Mouse (Mus musculus): ENCODE data around the gene Spaar. TPM values are rescaled to one million over a fixed set of nuclear protein-coding genes. Genes with fewer than 3 reads are reported as not detected.

The Spaar gene
- total and polyA plus RNA-seq, 2 experiments from 2014 or later = 0.25 to 0.29 TPM

DNA sequence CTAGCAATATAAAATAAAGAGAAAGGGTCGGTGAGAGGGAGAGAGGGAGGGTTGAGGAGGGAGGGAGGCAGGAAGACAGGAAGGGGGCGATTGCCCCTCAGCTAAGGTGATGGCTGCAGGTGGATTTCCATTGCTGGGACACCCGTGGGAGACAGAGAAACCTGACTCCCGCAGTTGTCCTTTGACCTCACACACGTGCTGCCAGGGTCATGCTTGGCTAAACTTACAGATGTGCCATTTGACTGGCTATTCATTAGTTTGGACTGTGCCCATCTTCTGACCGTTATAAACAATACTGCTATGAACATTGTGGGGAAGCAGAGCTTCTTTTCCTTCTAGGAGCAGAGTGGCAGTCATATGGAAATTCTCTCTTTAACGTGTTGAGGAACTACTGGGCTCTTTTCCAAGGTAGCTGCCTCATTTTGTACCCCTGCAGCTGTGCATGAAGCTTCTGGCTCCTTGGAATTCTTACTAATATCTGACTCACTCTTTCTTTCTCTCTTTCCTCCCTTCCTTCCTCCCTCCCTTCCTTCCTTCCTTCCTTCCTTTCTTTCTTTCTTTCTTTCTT, 16.1 kb upstream of the Spaar start:
- Histone ChIP-seq H3K4me1 (ENCODE audit: insufficient read depth) (no peaks in the 10 kb centered on the region), H3K9ac (no peak overlapping the region), H3K27me3 (ENCODE audit: insufficient read depth, low read length) (no peaks in the 10 kb centered on the region), H3K9me3 (ENCODE audit: low read length) (no peaks in the 10 kb centered on the region), H3K4me3 (ENCODE audit: low read depth, low read length) (no peak overlapping the region), H3K4me2 (ENCODE audit: low read depth) (no peak overlapping the region), H3K27ac (ENCODE audit: low read depth, low read length) (no peak overlapping the region), H3K36me3 (ENCODE audit: insufficient read depth) (no peaks in the 10 kb centered on the region)
- no peak for TF ChIP-seq CTCF (IDR thresholded peaks at IDR 0.05; ENCODE audit: low read depth)
- ATAC-seq (no peak), DNase-seq (no peak)
- WGBS = 30% methylated on average over 7 of the region's 7 CpGs

DNA sequence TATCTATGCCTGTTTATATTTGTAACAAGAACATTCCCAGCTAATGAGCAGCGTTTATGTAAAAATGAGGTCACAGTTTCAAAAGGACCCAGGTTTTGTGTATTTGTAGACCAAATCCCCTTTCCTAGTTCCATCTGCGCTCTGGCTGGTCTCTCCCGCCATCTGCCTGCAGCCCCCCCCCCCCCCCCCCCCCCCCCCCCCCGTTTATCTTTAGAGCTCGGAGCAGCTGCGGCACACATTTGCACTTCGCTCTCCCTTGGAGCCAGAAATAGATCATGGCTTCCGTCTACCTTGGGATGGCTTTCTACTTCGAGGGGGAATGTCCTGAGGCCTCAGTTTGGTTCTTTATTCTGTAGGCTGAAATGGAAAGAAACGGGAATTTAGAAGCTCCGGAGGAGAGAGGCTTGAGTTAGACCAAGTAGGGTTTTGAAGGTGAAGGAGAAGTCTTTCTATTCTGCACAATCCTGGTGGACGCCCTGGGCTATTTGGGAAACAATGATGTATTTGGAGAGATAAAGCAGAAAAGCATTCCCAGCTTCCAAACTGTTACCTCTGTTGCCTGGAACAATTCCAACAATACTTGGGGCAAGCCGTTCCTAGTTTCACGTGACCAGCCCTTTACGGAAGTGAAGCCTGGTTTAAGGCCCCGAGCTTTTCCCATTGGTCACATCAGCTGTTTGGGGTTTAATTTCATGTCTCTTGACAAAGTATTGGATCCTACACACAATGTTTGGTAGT, 9.2 kb upstream of the Spaar start:
- Histone ChIP-seq H3K9me3 (ENCODE audit: low read length) (no peaks in the 10 kb centered on the region), H3K4me1 (ENCODE audit: insufficient read depth) (no peaks in the 10 kb centered on the region), H3K9ac (no peak overlapping the region), H3K4me3 (ENCODE audit: low read depth, low read length) (no peak overlapping the region), H3K27me3 (ENCODE audit: insufficient read depth, low read length) (no peaks in the 10 kb centered on the region), H3K27ac (ENCODE audit: low read depth, low read length) (peak overlapping the region; percentile 45; the same call in 1 of the 2 replicates), H3K36me3 (ENCODE audit: insufficient read depth) (no peaks in the 10 kb centered on the region), H3K4me2 (ENCODE audit: low read depth) (no peak overlapping the region)
- peak; percentile 82 for ATAC-seq
- WGBS = 33% methylated on average over 15 of the region's 16 CpGs
- peak; percentile 46 for DNase-seq
- no peak for TF ChIP-seq CTCF (IDR thresholded peaks at IDR 0.05; ENCODE audit: low read depth)

DNA sequence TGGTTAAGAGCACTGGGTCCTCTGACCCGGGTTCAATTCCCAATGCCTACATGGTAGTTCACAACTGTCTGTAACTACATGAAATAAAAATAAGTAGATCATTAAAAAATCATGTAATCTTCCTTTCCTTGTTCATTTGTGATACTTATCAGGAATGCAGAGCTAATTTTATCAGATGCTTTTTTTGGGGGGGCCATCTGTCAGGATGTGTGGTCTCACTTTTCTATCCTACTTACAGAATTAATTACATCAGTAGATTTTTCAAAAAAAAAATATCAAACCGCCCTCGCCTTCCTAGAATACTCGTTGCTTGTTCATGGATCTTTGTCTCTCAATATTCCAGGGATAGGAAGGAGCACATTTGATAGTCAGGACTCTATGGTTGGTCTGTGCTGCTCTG, 7.6 kb upstream of the Spaar start:
- Histone ChIP-seq H3K4me1 (ENCODE audit: insufficient read depth) (no peaks in the 10 kb centered on the region), H3K4me2 (ENCODE audit: low read depth) (no peak overlapping the region), H3K9ac (no peak overlapping the region), H3K4me3 (ENCODE audit: low read depth, low read length) (no peak overlapping the region), H3K36me3 (ENCODE audit: insufficient read depth) (no peaks in the 10 kb centered on the region), H3K9me3 (ENCODE audit: low read length) (no peaks in the 10 kb centered on the region), H3K27me3 (ENCODE audit: insufficient read depth, low read length) (no peaks in the 10 kb centered on the region), H3K27ac (ENCODE audit: low read depth, low read length) (peak overlapping the region; percentile 54; the same call in 1 of the 2 replicates)
- WGBS = 73% methylated on average over 4 of the region's 4 CpGs
- no peak for ATAC-seq
- DNase-seq = no peak
- TF ChIP-seq CTCF (IDR thresholded peaks at IDR 0.05; ENCODE audit: low read depth) = no peak

DNA sequence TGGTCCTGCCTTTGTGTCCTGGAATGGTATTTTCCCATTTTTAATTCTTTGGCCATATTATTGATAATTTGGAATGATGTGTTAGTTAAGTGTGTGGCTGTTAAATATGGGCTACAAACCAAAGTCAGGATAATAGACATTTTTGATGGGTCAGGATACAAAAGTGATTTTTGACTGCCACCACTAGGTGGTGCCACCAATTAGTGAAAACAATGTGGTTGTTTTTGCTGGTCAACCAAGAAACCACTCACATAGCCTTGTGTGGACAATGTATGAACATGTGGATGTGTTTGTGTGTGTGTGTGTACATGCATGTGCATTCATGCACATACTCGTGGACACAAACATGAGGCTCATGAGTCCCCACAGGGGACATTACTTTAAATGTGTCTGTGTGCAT, 5.1 kb upstream of the Spaar start:
- H3K4me3 ChIP-seq (ENCODE audit: low read depth, low read length) = no peak overlapping the region
- TF ChIP-seq CTCF (IDR thresholded peaks at IDR 0.05; ENCODE audit: low read depth) = peak; percentile 67
- WGBS = 52% methylated on average over 1 of the region's 1 CpGs
- H3K27me3 ChIP-seq (ENCODE audit: insufficient read depth, low read length) = no peaks in the 10 kb centered on the region
- no peak overlapping the region for H3K9ac ChIP-seq
- H3K27ac ChIP-seq (ENCODE audit: low read depth, low read length) = no peak overlapping the region
- no peaks in the 10 kb centered on the region for H3K36me3 ChIP-seq (ENCODE audit: insufficient read depth)
- no peak overlapping the region for H3K4me2 ChIP-seq (ENCODE audit: low read depth)
- DNase-seq = no peak
- no peak for ATAC-seq
- H3K4me1 ChIP-seq (ENCODE audit: insufficient read depth) = no peaks in the 10 kb centered on the region
- no peaks in the 10 kb centered on the region for H3K9me3 ChIP-seq (ENCODE audit: low read length)

DNA sequence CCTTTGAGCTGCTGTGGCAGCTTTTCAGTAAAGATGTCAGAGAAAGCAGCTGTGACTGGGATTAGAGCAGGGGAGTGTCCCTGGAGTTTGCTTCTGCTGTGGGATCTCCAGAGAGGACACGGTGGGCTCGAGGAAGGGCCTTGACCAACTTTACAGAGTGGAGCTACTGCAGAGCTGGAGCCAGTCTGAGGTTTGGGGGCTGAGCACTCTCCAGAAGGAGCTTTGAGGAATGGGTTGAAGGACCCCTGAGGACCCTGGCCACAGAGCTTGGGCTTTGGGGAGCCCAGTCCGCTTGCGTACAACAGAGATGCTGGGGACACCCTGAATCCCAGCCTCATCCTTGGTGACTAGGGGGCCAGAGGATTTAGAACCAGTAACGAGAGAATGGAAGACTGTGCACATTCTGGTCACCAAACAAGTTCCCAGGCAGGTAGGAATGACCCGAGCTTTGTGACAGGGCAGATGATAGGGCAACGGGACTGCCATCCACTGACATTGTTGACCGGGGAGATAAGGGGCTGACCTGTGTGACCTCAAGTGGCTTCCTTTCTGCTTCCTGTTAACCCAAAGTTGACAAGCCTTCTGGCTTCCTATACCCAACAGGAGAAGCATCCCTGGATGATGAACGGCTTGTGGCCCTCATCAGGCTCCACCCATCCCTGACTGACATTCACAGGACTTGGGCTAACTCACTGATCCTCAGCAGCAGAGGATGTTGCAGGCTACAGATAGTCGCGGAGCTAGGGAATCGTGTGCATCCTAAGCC, 3.4 kb upstream of the Spaar start:
- Histone ChIP-seq H3K36me3 (ENCODE audit: insufficient read depth) (no peaks in the 10 kb centered on the region), H3K4me3 (ENCODE audit: low read depth, low read length) (no peak overlapping the region), H3K4me1 (ENCODE audit: insufficient read depth) (no peaks in the 10 kb centered on the region), H3K27me3 (ENCODE audit: insufficient read depth, low read length) (no peaks in the 10 kb centered on the region), H3K9me3 (ENCODE audit: low read length) (no peaks in the 10 kb centered on the region), H3K4me2 (ENCODE audit: low read depth) (no peak overlapping the region), H3K9ac (no peak overlapping the region), H3K27ac (ENCODE audit: low read depth, low read length) (no peak overlapping the region)
- ATAC-seq = no peak
- 80% methylated on average over 12 of the region's 12 CpGs for WGBS
- no peak for DNase-seq
- TF ChIP-seq CTCF (IDR thresholded peaks at IDR 0.05; ENCODE audit: low read depth) = no peak

DNA sequence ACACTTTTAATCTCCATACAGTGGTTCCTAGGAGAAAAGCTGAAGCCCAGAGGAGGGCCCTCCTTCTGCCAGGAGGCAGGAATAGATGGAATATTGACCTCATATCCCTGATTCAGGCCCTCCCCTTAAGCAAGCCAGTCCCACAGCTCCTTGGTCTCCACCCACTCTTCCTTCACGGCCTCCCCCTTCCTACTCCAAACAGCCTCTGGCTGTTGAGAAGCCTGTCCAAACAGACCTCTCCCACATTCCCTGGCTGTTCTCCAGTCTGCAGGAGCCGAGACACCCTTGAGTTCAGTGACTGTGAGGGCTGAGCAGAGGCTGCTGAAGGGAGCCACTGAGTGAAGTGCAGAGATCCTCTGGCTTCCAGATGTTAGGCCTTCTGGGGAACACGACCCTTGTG, 2.8 kb upstream of the Spaar start, which contains the start of gene Hrct1:
TSS of gene Hrct1 (plus strand) at position 194 of the 400 bp plus-strand sequence.
- 44% methylated on average over 3 of the region's 3 CpGs for WGBS
- no peak for DNase-seq
- H3K27ac ChIP-seq (ENCODE audit: low read depth, low read length) = no peak within 1 kb of the TSS

More for the DNA sequence above, 2.8 kb upstream of the Spaar start, which contains the start of gene Hrct1:
- no peaks in the 10 kb centered on the region for H3K4me1 ChIP-seq (ENCODE audit: insufficient read depth)
- H3K4me2 ChIP-seq (ENCODE audit: low read depth) = no peak within 1 kb of the TSS
- no peaks in the 10 kb centered on the region for H3K9me3 ChIP-seq (ENCODE audit: low read length)
- no peak within 1 kb of the TSS for H3K9ac ChIP-seq
- ATAC-seq = no peak
- H3K27me3 ChIP-seq (ENCODE audit: insufficient read depth, low read length) = no peaks in the 10 kb centered on the region
- H3K4me3 ChIP-seq (ENCODE audit: low read depth, low read length) = no peak within 1 kb of the TSS
- TF ChIP-seq CTCF (IDR thresholded peaks at IDR 0.05; ENCODE audit: low read depth) = no peak
- H3K36me3 ChIP-seq (ENCODE audit: insufficient read depth) = no peaks in the 10 kb centered on the region
